Mouse (Mus musculus) liver, postnatal 0 days (tissue): Measurements from ENCODE around the gene Kctd19.

ENCODE experiments used
- CTCF ChIP-seq: sonication (generic); IDR thresholded peaks from 2 replicates; pipeline ENCODE4 v1.5.1; 2016; ENCODE audit warnings: antibody characterized with exemption, low read depth
- EP300 ChIP-seq: IDR thresholded peaks from 2 replicates; pipeline ENCODE4 v1.6.1; 2016; ENCODE audit warnings: antibody characterized with exemption, low read depth, mild to moderate bottlenecking

DNA sequence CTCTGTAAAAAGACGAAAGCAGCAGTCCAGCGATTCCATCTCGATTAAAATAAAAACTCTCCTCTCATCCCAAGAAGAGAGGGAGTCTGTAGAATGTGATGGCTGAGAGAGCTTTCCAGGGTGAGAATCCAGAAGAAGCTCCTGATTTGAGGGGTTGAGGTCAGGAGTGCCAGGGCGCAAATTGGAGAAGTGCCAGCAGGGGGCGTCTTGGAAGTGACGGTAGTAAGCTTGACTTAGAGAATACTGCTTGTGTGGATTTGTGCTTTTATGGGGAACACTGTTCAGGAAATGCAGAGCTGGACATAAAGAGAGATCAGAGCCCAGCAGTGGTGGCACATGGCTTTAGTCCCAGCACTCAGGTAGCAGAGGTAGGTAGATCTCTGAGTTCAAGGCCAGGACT lies 28.1 kb upstream of the Kctd19 start:
- TF ChIP-seq EP300, result no peak
- TF ChIP-seq CTCF, result peak; percentile 64
